Mouse (Mus musculus) kidney, postnatal 10 days (tissue): ENCODE results near the gene Rap1a.

Source experiments
- DNase-seq: peaks from one replicate; pipeline ENCODE4 v3.0.0; 2021; ENCODE audit warnings: mixed read lengths

The Rap1a gene

GRCm38 (mm10) chr3:105686394-105687323 is 114.5 kb downstream of the Rap1a start:
- DNase-seq, result no peak

- DNase-seq, result no peak
Measured at GRCm38 (mm10) chr3:105680346-105680745, 120.8 kb downstream of the Rap1a start.
